Mouse (Mus musculus) gastrocnemius, adult 18-20 months (tissue): ENCODE results near the gene Acsl5. TPM values are rescaled to one million over a fixed set of nuclear protein-coding genes. Genes with fewer than 3 reads are reported as not detected.

Source experiments
- DNase-seq: peaks from one replicate; pipeline ENCODE4 v3.0.0; 2021; ENCODE audit warnings: low spot score
- total RNA-seq, 2 experiments: library from RNA; stranded (reverse); gene quantifications; 2 replicates each; pipeline ENCODE4 v1.2.3; 2021

Gene Acsl5
- total RNA-seq, 2 experiments from 2014 or later: 2.7 to 5.1 TPM

DNA sequence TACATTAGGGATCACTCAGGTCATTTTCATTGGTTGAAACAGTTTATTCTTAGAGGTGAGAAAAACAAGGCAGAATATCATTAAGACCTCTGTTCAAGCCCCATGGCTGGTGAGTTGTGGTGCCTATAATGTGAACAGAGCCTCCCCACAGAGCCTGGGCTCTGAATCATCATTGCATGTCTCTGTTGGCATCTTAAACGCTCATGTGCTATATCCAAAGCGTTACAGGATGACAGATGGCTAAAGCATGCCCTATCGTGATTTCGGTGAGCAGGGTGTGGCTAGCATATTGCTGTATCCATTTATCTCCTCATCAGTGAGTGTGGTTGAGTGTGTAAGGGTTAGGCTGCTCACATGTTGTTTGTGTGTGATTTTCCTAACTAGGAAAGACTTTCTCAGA is 75.8 kb downstream of the Acsl5 start:
- DNase-seq: no peak

- DNase-seq: no peak
Measured at GRCm38 (mm10) chr19:55331776-55332175, 80.0 kb downstream of the Acsl5 start.

DNA sequence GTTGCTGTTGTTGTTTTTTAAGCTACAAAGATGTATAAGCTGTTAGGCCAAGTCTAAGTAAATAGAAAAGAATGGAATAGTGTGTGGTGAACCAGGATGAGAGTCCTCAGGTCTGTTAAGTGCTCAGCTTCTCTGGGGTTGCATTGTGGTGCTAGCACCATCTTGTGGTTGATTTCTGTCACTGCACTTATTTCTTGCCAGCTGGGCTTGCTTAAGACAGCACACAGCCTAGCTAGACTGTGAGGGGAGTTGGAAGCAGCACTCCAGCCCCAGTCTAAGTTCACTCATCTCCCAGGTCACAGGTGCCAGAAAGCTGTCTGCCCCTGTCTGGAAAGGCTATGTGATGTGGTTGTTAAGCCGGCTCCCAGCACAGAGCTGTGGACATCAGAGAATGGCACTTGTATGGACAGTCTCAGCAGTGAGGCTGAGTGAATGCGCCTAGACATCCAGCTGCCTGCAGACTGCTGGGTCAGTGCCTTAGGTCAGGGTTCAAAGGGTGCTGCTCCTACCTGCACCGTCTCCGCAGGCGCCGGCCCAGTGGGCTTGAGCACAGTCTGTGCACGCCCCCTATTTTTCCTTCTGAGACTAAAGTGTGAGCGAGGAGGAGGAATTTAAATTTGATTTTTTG is 81.0 kb downstream of the Acsl5 start:
- peak; percentile 71 for DNase-seq

- DNase-seq: no peak
Measured at GRCm38 (mm10) chr19:55335881-55336280, 84.1 kb downstream of the Acsl5 start.

DNA sequence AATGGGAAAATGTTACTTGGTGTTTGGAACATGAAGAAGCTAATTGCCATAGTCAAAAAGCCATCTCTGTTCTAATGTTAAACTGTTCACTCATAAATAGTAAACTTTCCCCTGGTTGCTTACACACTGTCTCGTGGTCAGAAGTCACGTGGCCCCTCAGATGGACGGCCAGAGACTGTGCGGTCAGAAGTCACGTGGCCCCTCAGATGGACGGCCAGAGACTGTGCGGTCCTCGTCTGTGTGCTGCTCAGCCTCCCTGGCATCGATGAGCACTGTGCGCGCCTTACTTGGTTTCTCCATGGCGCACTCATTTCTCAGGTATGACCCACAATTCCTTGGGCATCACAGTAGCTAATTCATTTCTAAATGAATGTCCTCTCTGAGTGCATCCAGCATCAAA is 84.7 kb downstream of the Acsl5 start:
- no peak for DNase-seq

GRCm38 (mm10) chr19:55337066-55337465 is 85.3 kb downstream of the Acsl5 start:
- DNase-seq: peak; percentile 21

DNA sequence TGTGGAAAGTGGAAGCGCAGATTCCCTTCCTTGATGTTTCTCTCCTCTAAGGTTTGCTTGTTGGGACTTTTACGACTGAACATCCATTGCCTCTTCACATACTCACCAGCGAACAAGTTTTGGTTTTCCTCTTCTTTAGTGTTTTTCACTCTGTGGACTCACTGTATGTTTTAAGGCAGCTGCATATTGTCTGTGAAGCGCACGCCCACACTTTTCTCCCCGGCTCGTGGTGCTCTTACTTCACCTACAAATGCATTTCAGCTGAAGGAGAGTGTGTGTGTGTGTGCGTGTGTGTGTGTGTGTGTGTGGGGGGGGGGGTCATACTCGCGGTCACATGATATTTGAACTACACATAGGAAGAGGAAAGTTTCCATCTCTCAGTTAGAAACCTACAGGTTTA is 85.9 kb downstream of the Acsl5 start:
- no peak for DNase-seq

DNA sequence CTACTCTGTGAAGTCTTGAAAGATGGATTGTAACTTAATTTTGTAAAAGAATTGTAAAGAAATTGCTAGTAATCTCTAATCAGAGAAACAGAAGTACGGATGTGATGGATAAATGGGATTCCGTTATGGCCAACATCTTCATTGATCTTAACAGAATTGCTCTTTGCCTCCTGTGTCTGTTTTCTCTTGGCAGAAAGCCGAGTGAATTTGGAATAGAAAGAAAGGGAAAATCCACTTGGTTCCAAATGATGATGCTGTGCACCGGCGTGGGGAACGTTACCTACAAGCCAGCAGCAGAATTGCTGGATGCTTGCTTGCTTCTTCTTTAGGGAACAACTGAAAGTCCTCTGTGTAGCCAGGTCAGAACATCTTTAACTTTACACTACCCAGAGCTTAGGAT is 88.8 kb downstream of the Acsl5 start:
- DNase-seq: no peak

GRCm38 (mm10) chr19:55341377-55341776 is 89.6 kb downstream of the Acsl5 start:
- DNase-seq: no peak

GRCm38 (mm10) chr19:55342423-55342822 is 90.7 kb downstream of the Acsl5 start:
- DNase-seq: no peak

GRCm38 (mm10) chr19:55343274-55343673 is 91.5 kb downstream of the Acsl5 start:
- no peak for DNase-seq

Other genes with a start within 250 kb of the Acsl5 start
- gene Gpam, start 124.7 kb upstream of the Acsl5 start, total RNA-seq: 100 to 1,000 TPM in 1 of 2 experiments, 10 to 100 TPM in 1; 90.7 to 133 TPM
- gene Tectb, start 71.2 kb upstream of the Acsl5 start, total RNA-seq: not detected
- under 1 TPM; 0.16 to 0.21 TPM for gene Gucy2g, start 10.7 kb upstream of the Acsl5 start, total RNA-seq
- 10 to 100 TPM; 20.0 to 21.4 TPM for gene Zdhhc6, start 64.1 kb downstream of the Acsl5 start, total RNA-seq
- 10 to 100 TPM; 17.3 TPM for gene Vti1a, start 64.4 kb downstream of the Acsl5 start, total RNA-seq